Mouse (Mus musculus) embryonic facial prominence, embryonic 11.5 days (tissue): ENCODE measurements at regions not wholly inside any gene's neighbourhood (a gene's known extent, or its start where the extent isn't known, plus 50 kb on each side); places are given as distances from the start of the nearest gene placed in this dataset.

Experiments
- ATAC-seq: fragments of 200-750 bp; cut with Nextera tagmentation; replicated peaks from 2 replicates; pipeline ENCODE4 v1.8.0; 2017; ENCODE audit warnings: low read depth; ENCODE audit not compliant: insufficient number of reproducible peaks, low FRiP score, low TSS enrichment
- DNase-seq: peaks from one replicate; pipeline ENCODE4 v3.0.0-alpha.2; 2015; ENCODE audit warnings: low spot score
- H3K27ac ChIP-seq: fragments of 300-500 bp; sonication (generic); replicated peaks from 2 replicates; pipeline ENCODE4 v1.5.1; 2014; ENCODE audit warnings: mild to moderate bottlenecking, low read depth, low read length, control low read depth
- H3K27me3 ChIP-seq: fragments of 300-500 bp; sonication (generic); 2 replicates; pipeline ENCODE4 v1.6.1; 2014; ENCODE audit warnings: mild to moderate bottlenecking, low read length, moderate library complexity, mixed read lengths; ENCODE audit not compliant: control insufficient read depth, insufficient read depth
- H3K36me3 ChIP-seq: fragments of 300-500 bp; sonication (generic); replicated peaks from 2 replicates; pipeline ENCODE4 v1.6.1; 2014; ENCODE audit warnings: low read depth, mild to moderate bottlenecking, low read length, moderate library complexity, mixed read lengths; ENCODE audit not compliant: control insufficient read depth, insufficient read depth
- H3K4me1 ChIP-seq: fragments of 300-500 bp; sonication (generic); 2 replicates; pipeline ENCODE4 v1.6.1; 2014; ENCODE audit warnings: low read length, mixed read lengths; ENCODE audit not compliant: control insufficient read depth, insufficient read depth
- H3K4me2 ChIP-seq: fragments of 300-500 bp; sonication (generic); 2 replicates; pipeline ENCODE4 v1.6.1; 2014; ENCODE audit warnings: low read depth, mild to moderate bottlenecking, control low read depth, low read length, moderate library complexity
- H3K4me3 ChIP-seq: fragments of 300-500 bp; sonication (generic); 2 replicates; pipeline ENCODE4 v1.5.1; 2014; ENCODE audit warnings: low read depth, low read length, control low read depth
- H3K9ac ChIP-seq: fragments of 300-500 bp; sonication (generic); replicated peaks from 2 replicates; pipeline ENCODE4 v1.6.1; 2014; ENCODE audit warnings: mild to moderate bottlenecking, control low read depth, low read length
- H3K9me3 ChIP-seq: fragments of 300-500 bp; sonication (generic); replicated peaks from 2 replicates; pipeline ENCODE4 v1.6.1; 2016; ENCODE audit warnings: mild to moderate bottlenecking, low read length, inconsistent platforms, mixed read lengths; ENCODE audit not compliant: control insufficient read depth
- WGBS: fragments of 180-500 bp; shearing (Covaris S2); extraction: QIAGEN DNeasy Blood & Tissue Kit; methylation state at CpG from one replicate; pipeline ENCODE4 v1.1.7; 2014; 5-methylcytosine and 5-hydroxymethylcytosine counted together

- no peaks in the 10 kb centered on the region for H3K4me1 ChIP-seq
- H3K4me2 ChIP-seq: no peak overlapping the region
- no peak overlapping the region for H3K9ac ChIP-seq
- H3K9me3 ChIP-seq: no peaks in the 10 kb centered on the region
- ATAC-seq (no peak), DNase-seq (no peak)
- no peak overlapping the region for H3K27ac ChIP-seq
- WGBS: 76% methylated on average over 2 of the region's 2 CpGs
- H3K36me3 ChIP-seq: no peaks in the 10 kb centered on the region
- H3K27me3 ChIP-seq: no peaks in the 10 kb centered on the region
- H3K4me3 ChIP-seq: no peak overlapping the region
Observed at GRCm38 (mm10) chr4:56284490-56284889, 455.4 kb upstream of the Gm26657 start.

GRCm38 (mm10) chr4:56275836-56276235, 464.0 kb upstream of the Gm26657 start:
- WGBS: 82% methylated on average over 3 of the region's 3 CpGs
- ATAC-seq: no peak

GRCm38 (mm10) chr4:56271390-56271789, 468.5 kb upstream of the Gm26657 start:
- no peak overlapping the region for H3K4me2 ChIP-seq
- no peak overlapping the region for H3K27ac ChIP-seq
- DNase-seq: no peak
- no peaks in the 10 kb centered on the region for H3K4me1 ChIP-seq
- H3K9ac ChIP-seq: no peak overlapping the region
- ATAC-seq: no peak
- H3K9me3 ChIP-seq: no peaks in the 10 kb centered on the region
- H3K27me3 ChIP-seq: no peaks in the 10 kb centered on the region
- H3K4me3 ChIP-seq: no peak overlapping the region
- H3K36me3 ChIP-seq: no peaks in the 10 kb centered on the region
- WGBS: 87% methylated on average over 4 of the region's 4 CpGs

More at GRCm38 (mm10) chr4:56275836-56276235, 464.0 kb upstream of the Gm26657 start:
- Histone ChIP-seq H3K27me3 (no peaks in the 10 kb centered on the region), H3K4me2 (no peak overlapping the region), H3K4me1 (no peaks in the 10 kb centered on the region), H3K9me3 (no peaks in the 10 kb centered on the region), H3K4me3 (no peak overlapping the region), H3K27ac (no peak overlapping the region), H3K9ac (no peak overlapping the region), H3K36me3 (no peaks in the 10 kb centered on the region)
- DNase-seq: no peak

GRCm38 (mm10) chr4:56264626-56265025, 475.2 kb upstream of the Gm26657 start:
- Histone ChIP-seq H3K9me3 (no peaks in the 10 kb centered on the region), H3K27me3 (no peaks in the 10 kb centered on the region), H3K4me1 (no peaks in the 10 kb centered on the region), H3K36me3 (no peaks in the 10 kb centered on the region), H3K27ac (no peak overlapping the region), H3K9ac (no peak overlapping the region), H3K4me2 (no peak overlapping the region), H3K4me3 (no peak overlapping the region)
- 92% methylated on average over 4 of the region's 4 CpGs for WGBS
- ATAC-seq: no peak
- no peak for DNase-seq

GRCm38 (mm10) chr4:56263822-56264221, 476.0 kb upstream of the Gm26657 start:
- ATAC-seq: no peak
- Histone ChIP-seq H3K4me3 (no peak overlapping the region), H3K4me2 (no peak overlapping the region), H3K27ac (no peak overlapping the region), H3K9ac (no peak overlapping the region), H3K9me3 (no peaks in the 10 kb centered on the region), H3K4me1 (no peaks in the 10 kb centered on the region), H3K27me3 (no peaks in the 10 kb centered on the region), H3K36me3 (no peaks in the 10 kb centered on the region)
- DNase-seq: no peak

- Histone ChIP-seq H3K4me3 (no peak overlapping the region), H3K9me3 (no peaks in the 10 kb centered on the region), H3K27ac (no peak overlapping the region), H3K27me3 (no peaks in the 10 kb centered on the region), H3K9ac (no peak overlapping the region), H3K4me2 (no peak overlapping the region), H3K36me3 (no peaks in the 10 kb centered on the region), H3K4me1 (no peaks in the 10 kb centered on the region)
- no peak for ATAC-seq
- 71% methylated on average over 1 of the region's 1 CpGs for WGBS
- no peak for DNase-seq
Observed at GRCm38 (mm10) chr4:56262589-56262988, 477.3 kb upstream of the Gm26657 start.

- no peak for DNase-seq
- H3K9ac ChIP-seq: no peak overlapping the region
- ATAC-seq: no peak
- no peaks in the 10 kb centered on the region for H3K9me3 ChIP-seq
- no peaks in the 10 kb centered on the region for H3K36me3 ChIP-seq
- no peaks in the 10 kb centered on the region for H3K4me1 ChIP-seq
- H3K27ac ChIP-seq: no peak overlapping the region
- no peak overlapping the region for H3K4me2 ChIP-seq
- no peak overlapping the region for H3K4me3 ChIP-seq
- WGBS: 87% methylated on average over 5 of the region's 5 CpGs
- H3K27me3 ChIP-seq: no peaks in the 10 kb centered on the region
Observed at GRCm38 (mm10) chr4:56261992-56262391, 477.9 kb upstream of the Gm26657 start.

- Histone ChIP-seq H3K27me3 (no peaks in the 10 kb centered on the region), H3K4me3 (no peak overlapping the region), H3K4me1 (no peaks in the 10 kb centered on the region; the same call in 1 of the 2 replicates), H3K27ac (no peak overlapping the region), H3K9me3 (no peaks in the 10 kb centered on the region), H3K9ac (no peak overlapping the region), H3K36me3 (no peaks in the 10 kb centered on the region), H3K4me2 (no peak overlapping the region)
- 9% methylated on average over 1 of the region's 1 CpGs for WGBS
- no peak for ATAC-seq
- DNase-seq: no peak
Observed at GRCm38 (mm10) chr4:56252375-56252774, 487.5 kb upstream of the Gm26657 start.
